Comparison of ENCODE assay signal across 13 mouse cellular contexts in the genomic region with DNA sequence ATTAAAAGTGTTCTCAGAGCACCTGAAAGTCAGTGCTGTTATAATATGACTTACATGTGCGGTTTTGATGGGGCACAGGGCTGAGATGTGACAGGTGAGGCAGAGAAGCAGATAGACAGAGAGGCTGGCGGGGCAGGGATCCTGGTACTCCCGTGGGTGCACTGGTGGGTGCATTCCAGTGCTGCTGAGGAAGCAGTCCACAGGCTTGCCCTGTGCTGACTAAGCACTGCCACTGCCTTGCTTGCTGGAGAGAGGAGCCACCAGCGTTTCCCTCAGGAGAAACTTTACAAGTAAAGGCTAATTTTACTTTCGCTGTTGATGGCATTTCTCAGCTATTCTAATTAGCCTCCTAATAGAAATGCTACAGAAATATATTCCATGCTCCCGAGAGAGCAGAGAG. TPM values are rescaled to one million over a fixed set of nuclear protein-coding genes. Genes with fewer than 3 reads are reported as not detected.
"Had no signal": no experiment of that assay in that cellular context is flagged by ENCODE, and none has a peak within 500 bp of the region (broad histone marks: within the 10 kb centered on the region; RNA-seq: fewer than 3 reads in every experiment).

No protein-coding gene starts in this region.

- H3K9me3 ChIP-seq: limb, embryonic 15.5 days; liver, embryonic 12.5 days; megakaryocyte, embryonic 14.5 days; midbrain, embryonic 15.5 days had no signal

- H3K27me3 ChIP-seq: limb, embryonic 15.5 days; liver, embryonic 12.5 days; megakaryocyte, embryonic 14.5 days; midbrain, embryonic 15.5 days had no signal

- H3K4me1 ChIP-seq: limb, embryonic 15.5 days; liver, embryonic 12.5 days; megakaryocyte, embryonic 14.5 days; midbrain, embryonic 15.5 days had no signal

- H3K9ac ChIP-seq: limb, embryonic 15.5 days; liver, embryonic 12.5 days; lung, embryonic 14.5 days; midbrain, embryonic 15.5 days had no signal

- H3K27ac ChIP-seq: limb, embryonic 15.5 days; liver, embryonic 12.5 days; macrophage; midbrain, embryonic 15.5 days; stomach, postnatal 0 days had no signal

- H3K4me2 ChIP-seq: limb, embryonic 15.5 days; liver, embryonic 12.5 days; lung, embryonic 14.5 days; midbrain, embryonic 11.5 days; midbrain, embryonic 15.5 days had no signal

- DNase-seq: layer of hippocampus, adult 9-11 months; layer of hippocampus, postnatal 36 days; lung, embryonic 14.5 days; lung, postnatal 10 days; right cerebral cortex, postnatal 14 days; thymus, postnatal 4 days had no signal

- H3K36me3 ChIP-seq: limb, embryonic 15.5 days; liver, embryonic 12.5 days; midbrain, embryonic 15.5 days had no signal

- ATAC-seq: liver, embryonic 12.5 days; midbrain, embryonic 15.5 days had no signal

- H3K4me3 ChIP-seq: limb, embryonic 15.5 days; liver, embryonic 12.5 days; megakaryocyte, embryonic 14.5 days; midbrain, embryonic 15.5 days had no signal

RNA-seq across cellular contexts. Expression of gene Erc2, which starts 45.9 kb away (rescaled TPM):
- polyA plus RNA-seq: macrophage had no signal
